Comparison of ENCODE assay signal across 31 mouse cellular contexts in genomic region chr2:4494478-4494877, GRCm38 (mm10).
DNase-seq lines count a peak whose midpoint lies in the region; ATAC-seq lines count a peak whose summit lies in the region.
"Had no signal": no experiment of that assay in that cellular context is flagged by ENCODE, and none has a peak within 500 bp of the region (broad histone marks: within the 10 kb centered on the region; RNA-seq: fewer than 3 reads in every experiment).

No protein-coding gene starts in this region.

- 70% methylated on average over 2 of the region's 2 CpGs for WGBS in embryonic facial prominence, embryonic 13.5 days
- 87% methylated on average over 2 of the region's 2 CpGs for WGBS in embryonic facial prominence, embryonic 10.5 days
- 79% methylated on average over 2 of the region's 2 CpGs for WGBS in hindbrain, embryonic 10.5 days
- WGBS in hindbrain, embryonic 11.5 days: 94% methylated on average over 2 of the region's 2 CpGs
- 19% methylated on average over 2 of the region's 2 CpGs for WGBS in liver, embryonic 12.5 days (ENCODE audit: insufficient replicate concordance)

- H3K36me3 ChIP-seq in embryonic facial prominence, embryonic 13.5 days: peaks cover 33% of the 10 kb centered on the region
- H3K36me3 ChIP-seq in embryonic facial prominence, embryonic 10.5 days (replicated peaks): peaks cover 44% of the 10 kb centered on the region
- peaks cover 53% of the 10 kb centered on the region for H3K36me3 ChIP-seq in hindbrain, embryonic 10.5 days
- H3K36me3 ChIP-seq in hindbrain, embryonic 11.5 days (ENCODE audit: control insufficient read depth, insufficient read depth, low read length): no peaks in the 10 kb centered on the region
- H3K36me3 ChIP-seq in liver, embryonic 12.5 days: no peaks in the 10 kb centered on the region

- H3K27me3 ChIP-seq in embryonic facial prominence, embryonic 13.5 days: no peaks in the 10 kb centered on the region
- H3K27me3 ChIP-seq in embryonic facial prominence, embryonic 10.5 days (replicated peaks; ENCODE audit: low read depth, poor library complexity, severe bottlenecking): no peaks in the 10 kb centered on the region
- no peaks in the 10 kb centered on the region for H3K27me3 ChIP-seq in hindbrain, embryonic 10.5 days (ENCODE audit: insufficient read depth, poor library complexity, severe bottlenecking)
- no peaks in the 10 kb centered on the region for H3K27me3 ChIP-seq in hindbrain, embryonic 11.5 days (ENCODE audit: control insufficient read depth, insufficient read depth, low read length)
- H3K27me3 ChIP-seq in liver, embryonic 12.5 days (replicated peaks): no peaks in the 10 kb centered on the region
- H3K27me3 ChIP-seq: CH12.LX; forebrain, embryonic 13.5 days; heart, embryonic 15.5 days; hindbrain, embryonic 15.5 days; kidney, embryonic 15.5 days; midbrain, embryonic 12.5 days; neural tube, embryonic 12.5 days had no signal

- no peak overlapping the region for H3K9ac ChIP-seq in embryonic facial prominence, embryonic 13.5 days
- no peak overlapping the region for H3K9ac ChIP-seq in hindbrain, embryonic 11.5 days (ENCODE audit: low read depth, low read length)
- no peak overlapping the region for H3K9ac ChIP-seq in liver, embryonic 12.5 days
- H3K9ac ChIP-seq: forebrain, embryonic 13.5 days; heart, embryonic 15.5 days; hindbrain, embryonic 15.5 days; kidney, embryonic 15.5 days; lung, embryonic 14.5 days; midbrain, embryonic 12.5 days; neural tube, embryonic 12.5 days had no signal

- 0 out of 2 replicates have a peak overlapping the region, but pooled peaks have one; percentile 7 for H3K27ac ChIP-seq in embryonic facial prominence, embryonic 13.5 days
- no peak overlapping the region for H3K27ac ChIP-seq in embryonic facial prominence, embryonic 10.5 days (replicated peaks)
- peak overlapping the region; percentile 41; the same call in 1 of the 2 replicates for H3K27ac ChIP-seq in hindbrain, embryonic 10.5 days
- no peak overlapping the region for H3K27ac ChIP-seq in hindbrain, embryonic 11.5 days (ENCODE audit: low read depth, low read length)
- H3K27ac ChIP-seq in liver, embryonic 12.5 days: no peak overlapping the region
- H3K27ac ChIP-seq: forebrain, embryonic 13.5 days; heart, embryonic 15.5 days; kidney, embryonic 15.5 days; midbrain, embryonic 12.5 days; neural tube, embryonic 12.5 days had no signal

- DNase-seq in embryonic facial prominence, embryonic 10.5 days (ENCODE audit: low spot score): no peak
- DNase-seq in hindbrain, embryonic 10.5 days (ENCODE audit: low spot score): no peak
- DNase-seq in hindbrain, embryonic 11.5 days (ENCODE audit: low spot score): no peak
- DNase-seq in urinary bladder, postnatal 36 days (ENCODE audit: low spot score in 2 of 2): no peak
- DNase-seq in adrenal gland, adult (ENCODE audit: inconsistent age in 2 of 2, low spot score in 1 of 2): no peak
- DNase-seq: adrenal gland, postnatal 10 days; cerebellum, adult 18-20 months; cerebellum, postnatal 10 days; gastrocnemius, postnatal 25 days; heart, adult 18-20 months; heart, postnatal 36 days; kidney, adult 18-20 months; kidney, postnatal 25 days; layer of hippocampus, postnatal 36 days; left cerebral cortex, postnatal 4 days; lung, embryonic 14.5 days; lung, postnatal 14 days; right cerebral cortex, adult 18-20 months; thymus, adult 2 months; thymus, postnatal 36 days had no signal

- H3K9me3 ChIP-seq in embryonic facial prominence, embryonic 13.5 days: no peaks in the 10 kb centered on the region
- no peaks in the 10 kb centered on the region for H3K9me3 ChIP-seq in embryonic facial prominence, embryonic 10.5 days
- no peaks in the 10 kb centered on the region for H3K9me3 ChIP-seq in hindbrain, embryonic 10.5 days
- no peaks in the 10 kb centered on the region for H3K9me3 ChIP-seq in hindbrain, embryonic 11.5 days (ENCODE audit: control insufficient read depth, low read length)
- H3K9me3 ChIP-seq in liver, embryonic 12.5 days (replicated peaks): no peaks in the 10 kb centered on the region
- H3K9me3 ChIP-seq: forebrain, embryonic 13.5 days; heart, embryonic 15.5 days; hindbrain, embryonic 15.5 days; kidney, embryonic 15.5 days; midbrain, embryonic 12.5 days; neural tube, embryonic 12.5 days had no signal

- ATAC-seq in embryonic facial prominence, embryonic 13.5 days (ENCODE audit: insufficient number of reproducible peaks, insufficient read depth, low FRiP score, low TSS enrichment, low read depth): no peak
- no peak for ATAC-seq in hindbrain, embryonic 11.5 days (ENCODE audit: low FRiP score)
- ATAC-seq in liver, embryonic 12.5 days: peak; percentile 76; the same call in 1 of the 2 replicates
- peak; percentile 33; the same call in 1 of the 2 replicates for ATAC-seq in megakaryocyte progenitor cell, adult 5-6 weeks (replicated peaks; ENCODE audit: poor library complexity)
- ATAC-seq: forebrain, embryonic 13.5 days had no signal

- peaks cover 38% of the 10 kb centered on the region for H3K4me1 ChIP-seq in embryonic facial prominence, embryonic 13.5 days
- H3K4me1 ChIP-seq in embryonic facial prominence, embryonic 10.5 days: peaks cover 30% of the 10 kb centered on the region
- H3K4me1 ChIP-seq in hindbrain, embryonic 10.5 days (replicated peaks): peaks cover 39% of the 10 kb centered on the region
- no peaks in the 10 kb centered on the region; the same call in 1 of the 2 replicates for H3K4me1 ChIP-seq in hindbrain, embryonic 11.5 days (replicated peaks; ENCODE audit: control insufficient read depth, insufficient read depth, low read length)
- peaks cover 34% of the 10 kb centered on the region for H3K4me1 ChIP-seq in liver, embryonic 12.5 days

- no peak overlapping the region for H3K4me3 ChIP-seq in embryonic facial prominence, embryonic 13.5 days
- H3K4me3 ChIP-seq in embryonic facial prominence, embryonic 10.5 days: no peak overlapping the region
- no peak overlapping the region for H3K4me3 ChIP-seq in hindbrain, embryonic 10.5 days
- no peak overlapping the region for H3K4me3 ChIP-seq in hindbrain, embryonic 11.5 days (ENCODE audit: low read depth, low read length)
- H3K4me3 ChIP-seq in liver, embryonic 12.5 days: no peak overlapping the region
- H3K4me3 ChIP-seq: forebrain, embryonic 13.5 days; heart, embryonic 15.5 days; hindbrain, embryonic 15.5 days; kidney, embryonic 15.5 days; midbrain, embryonic 12.5 days; myocyte; neural tube, embryonic 12.5 days had no signal

- H3K4me2 ChIP-seq in embryonic facial prominence, embryonic 13.5 days: no peak overlapping the region
- H3K4me2 ChIP-seq in hindbrain, embryonic 11.5 days (replicated peaks; ENCODE audit: low read depth, low read length): no peak overlapping the region
- no peak overlapping the region for H3K4me2 ChIP-seq in liver, embryonic 12.5 days
- H3K4me2 ChIP-seq: forebrain, embryonic 13.5 days; heart, embryonic 15.5 days; hindbrain, embryonic 15.5 days; kidney, embryonic 15.5 days; lung, embryonic 14.5 days; midbrain, embryonic 12.5 days; neural tube, embryonic 12.5 days had no signal

Comparison
In these comparisons a context has a peak if more than half of its experiments do, and no peak if none do; other contexts are left out.
1. H3K27ac ChIP-seq: peak in embryonic facial prominence, embryonic 13.5 days (single experiment) and hindbrain, embryonic 10.5 days (single experiment); none in embryonic facial prominence, embryonic 10.5 days (single experiment), hindbrain, embryonic 11.5 days (single experiment) and liver, embryonic 12.5 days (single experiment).
2. ATAC-seq: peak in liver, embryonic 12.5 days (single experiment) and megakaryocyte progenitor cell, adult 5-6 weeks (single experiment); none in embryonic facial prominence, embryonic 13.5 days (single experiment) and hindbrain, embryonic 11.5 days (single experiment).